Mouse (Mus musculus): ENCODE measurements around the gene Gipc3. TPM values are rescaled to one million over a fixed set of nuclear protein-coding genes. Genes with fewer than 3 reads are reported as not detected.

Gipc3 gene
- total and polyA plus RNA-seq, 2 experiments, result under 0.01 to 0.57 TPM

DNA sequence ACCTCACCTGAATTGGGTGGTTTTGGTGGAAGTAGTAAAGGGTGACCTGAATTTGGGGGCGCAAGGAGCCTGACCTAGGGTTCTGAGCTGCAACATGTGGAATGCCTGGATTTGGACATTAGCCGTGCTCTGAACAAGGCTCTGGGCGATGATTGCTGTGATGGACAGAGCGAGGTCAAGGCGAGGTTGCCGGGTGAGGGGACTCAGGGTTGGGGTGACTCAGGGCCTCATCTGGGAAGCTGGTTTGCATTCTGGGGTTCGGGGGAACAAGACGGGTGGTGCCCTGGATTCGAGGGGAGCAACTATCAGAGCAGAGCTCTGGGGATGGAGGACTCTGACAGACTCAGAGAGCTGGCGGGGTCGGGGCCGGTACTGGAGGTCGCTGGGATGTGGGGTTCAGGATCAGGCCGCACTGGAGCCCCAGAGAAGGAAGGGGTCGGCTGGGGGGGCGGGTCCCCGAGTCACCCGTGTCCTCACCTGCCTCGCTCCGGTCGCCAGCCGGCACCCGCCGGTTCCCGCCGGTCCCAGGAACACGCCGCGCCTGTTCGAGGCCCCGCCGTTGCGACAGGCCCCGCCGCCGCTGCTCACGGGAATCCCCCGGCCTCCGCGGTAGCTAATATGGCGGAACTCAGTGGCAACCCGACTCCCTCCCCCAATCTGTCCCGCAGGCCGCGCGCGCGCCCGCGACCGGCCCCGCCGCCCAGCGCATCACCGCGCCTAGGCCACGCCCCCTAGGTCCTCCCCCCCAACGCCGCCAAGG lies 34.9 kb upstream of the Gipc3 start, which contains the start of gene Fzr1:
Gene Fzr1 (minus strand): TSS at position 724 of the 760 bp plus-strand sequence.
- WGBS, result under 1% methylated on average over 57 of the region's 59 CpGs
- H3K9ac ChIP-seq (ENCODE audit: low read depth, low read length), result peak within 1 kb of the TSS; percentile 90
- H3K4me1 ChIP-seq (ENCODE audit: control insufficient read depth, insufficient read depth, low read length), result peaks cover 10% of the 10 kb centered on the region
- H3K79me2 ChIP-seq (ENCODE audit: control insufficient read depth, insufficient read depth, low read length), result peaks cover 20% of the 10 kb centered on the region; the same call in 1 of the 2 replicates
- TF ChIP-seq POLR2A (IDR thresholded peaks at IDR 0.05; ENCODE audit: extremely low read depth, insufficient read depth, low read length), result peak; percentile 51; the same call in 1 of the 2 replicates
- no peak for TF ChIP-seq CTCF (IDR thresholded peaks at IDR 0.05; ENCODE audit: low read depth, low read length)
- peak within 1 kb of the TSS; percentile 77 for H3K4me3 ChIP-seq (ENCODE audit: insufficient read depth, low read depth, low read length)
- DNase-seq (ENCODE audit: extremely low read depth, low read depth, low spot score), result no peak
- no peaks in the 10 kb centered on the region for H3K36me3 ChIP-seq (ENCODE audit: control insufficient read depth, insufficient read depth, low read length)
- no peaks in the 10 kb centered on the region for H3K27me3 ChIP-seq (ENCODE audit: control insufficient read depth, insufficient read depth, low read length)
- peak within 1 kb of the TSS; percentile 60 for H3K27ac ChIP-seq (replicated peaks; ENCODE audit: insufficient read depth, low read depth, low read length)

DNA sequence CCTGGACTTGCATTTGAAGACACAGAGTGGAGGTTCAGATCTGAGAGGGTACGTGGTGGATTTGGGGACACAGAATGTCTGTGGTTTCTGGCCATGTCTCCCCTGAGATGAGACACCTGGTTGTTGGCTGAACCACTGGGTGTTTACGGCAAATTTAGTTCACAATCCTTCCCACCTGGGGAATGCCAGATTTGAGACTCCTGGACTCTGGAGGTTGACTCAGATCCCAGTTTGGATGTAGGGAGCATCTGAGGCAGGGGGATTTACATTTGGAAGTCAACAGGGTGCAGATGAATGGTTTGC lies 34.2 kb upstream of the Gipc3 start:
- Histone ChIP-seq H3K27ac (replicated peaks; ENCODE audit: insufficient read depth, low read depth, low read length) (no peak overlapping the region), H3K36me3 (ENCODE audit: control insufficient read depth, insufficient read depth, low read length) (no peaks in the 10 kb centered on the region), H3K9ac (ENCODE audit: low read depth, low read length) (no peak overlapping the region), H3K4me1 (ENCODE audit: control insufficient read depth, insufficient read depth, low read length) (peaks cover 10% of the 10 kb centered on the region), H3K27me3 (ENCODE audit: control insufficient read depth, insufficient read depth, low read length) (no peaks in the 10 kb centered on the region), H3K79me2 (ENCODE audit: control insufficient read depth, insufficient read depth, low read length) (peaks cover 20% of the 10 kb centered on the region; the same call in 1 of the 2 replicates), H3K4me3 (ENCODE audit: insufficient read depth, low read depth, low read length) (no peak overlapping the region)
- 55% methylated on average over 2 of the region's 2 CpGs for WGBS
- TF ChIP-seq CTCF (IDR thresholded peaks at IDR 0.05; ENCODE audit: low read depth, low read length) (no peak), POLR2A (IDR thresholded peaks at IDR 0.05; ENCODE audit: extremely low read depth, insufficient read depth, low read length) (no peak)
- no peak for DNase-seq (ENCODE audit: extremely low read depth, low read depth, low spot score)

DNA sequence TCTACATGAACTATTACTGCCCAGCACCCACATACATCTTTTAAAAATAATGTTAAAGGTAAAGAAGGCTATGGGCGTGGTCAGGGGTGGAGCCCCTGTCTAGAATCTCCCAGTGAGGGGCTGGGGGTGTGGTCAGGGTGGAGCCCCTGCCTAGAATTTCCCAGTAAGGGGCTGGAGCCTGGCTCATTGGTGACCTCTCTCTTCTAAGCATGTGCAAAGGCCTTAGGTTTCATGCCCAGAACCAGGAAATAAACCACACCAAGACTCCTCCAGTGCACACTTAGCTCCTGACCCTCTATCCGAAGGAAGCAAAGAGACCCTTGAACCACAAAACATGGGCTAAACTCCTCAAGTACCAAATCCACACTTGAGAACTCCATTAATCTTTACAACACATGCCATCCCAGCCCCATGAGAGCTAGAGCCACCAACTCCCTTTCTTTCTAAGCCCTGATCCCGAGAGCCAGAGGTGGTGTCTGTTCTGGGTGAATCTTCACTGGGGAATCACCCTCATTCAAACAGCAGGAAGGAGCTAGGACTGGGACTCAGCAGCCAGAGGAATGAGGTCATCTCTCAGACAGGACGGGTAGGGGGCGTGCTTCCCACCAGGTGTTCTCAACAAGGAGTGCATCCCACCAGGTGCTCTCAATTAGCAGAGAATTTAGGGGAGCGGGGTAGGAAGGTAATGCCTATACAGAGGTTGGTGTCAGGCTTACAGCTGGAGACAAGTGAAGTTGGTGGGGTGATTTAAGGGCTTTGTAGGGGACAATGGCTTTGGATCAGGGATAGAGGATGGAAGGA lies 33.7 kb upstream of the Gipc3 start:
- H3K79me2 ChIP-seq (ENCODE audit: control insufficient read depth, insufficient read depth, low read length), result peaks cover 20% of the 10 kb centered on the region; the same call in 1 of the 2 replicates
- no peak for DNase-seq (ENCODE audit: extremely low read depth, low read depth, low spot score)
- WGBS, result 72% methylated on average over 6 of the region's 6 CpGs
- no peak overlapping the region for H3K27ac ChIP-seq (replicated peaks; ENCODE audit: insufficient read depth, low read depth, low read length)
- H3K4me3 ChIP-seq (ENCODE audit: insufficient read depth, low read depth, low read length), result no peak overlapping the region
- H3K36me3 ChIP-seq (ENCODE audit: control insufficient read depth, insufficient read depth, low read length), result no peaks in the 10 kb centered on the region
- no peaks in the 10 kb centered on the region for H3K27me3 ChIP-seq (ENCODE audit: control insufficient read depth, insufficient read depth, low read length)
- H3K4me1 ChIP-seq (ENCODE audit: control insufficient read depth, insufficient read depth, low read length), result peaks cover 10% of the 10 kb centered on the region
- no peak overlapping the region for H3K9ac ChIP-seq (ENCODE audit: low read depth, low read length)
- TF ChIP-seq CTCF (IDR thresholded peaks at IDR 0.05; ENCODE audit: low read depth, low read length), result no peak
- no peak for TF ChIP-seq POLR2A (IDR thresholded peaks at IDR 0.05; ENCODE audit: extremely low read depth, insufficient read depth, low read length)

DNA sequence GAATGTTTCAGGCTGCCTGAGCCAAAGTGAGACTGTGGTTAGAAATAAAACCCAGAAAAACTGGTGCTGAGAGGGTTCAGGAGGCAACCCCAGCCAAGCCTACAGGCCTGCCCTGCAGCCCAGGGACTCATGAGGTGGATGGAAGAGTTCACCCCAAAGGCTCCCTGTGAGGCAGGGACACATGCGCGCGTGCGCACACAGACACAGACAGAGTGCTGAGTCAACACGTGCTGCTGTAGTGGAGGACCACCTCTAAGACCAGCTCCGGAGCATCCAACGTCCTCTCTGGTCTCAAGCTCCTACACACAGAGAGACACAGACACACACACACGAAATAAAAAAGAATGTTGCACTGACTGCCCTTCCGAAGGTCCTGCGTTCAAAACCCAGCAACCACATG lies 32.3 kb upstream of the Gipc3 start:
- Histone ChIP-seq H3K27me3 (ENCODE audit: control insufficient read depth, insufficient read depth, low read length) (no peaks in the 10 kb centered on the region), H3K36me3 (ENCODE audit: control insufficient read depth, insufficient read depth, low read length) (no peaks in the 10 kb centered on the region), H3K79me2 (ENCODE audit: control insufficient read depth, insufficient read depth, low read length) (peaks cover 20% of the 10 kb centered on the region; the same call in 1 of the 2 replicates), H3K4me3 (ENCODE audit: insufficient read depth, low read depth, low read length) (no peak overlapping the region), H3K4me1 (ENCODE audit: control insufficient read depth, insufficient read depth, low read length) (peaks cover 10% of the 10 kb centered on the region), H3K9ac (ENCODE audit: low read depth, low read length) (no peak overlapping the region), H3K27ac (replicated peaks; ENCODE audit: insufficient read depth, low read depth, low read length) (no peak overlapping the region)
- DNase-seq (ENCODE audit: extremely low read depth, low read depth, low spot score), result no peak
- 94% methylated on average over 10 of the region's 10 CpGs for WGBS
- no peak for TF ChIP-seq POLR2A (IDR thresholded peaks at IDR 0.05; ENCODE audit: extremely low read depth, insufficient read depth, low read length)
- no peak for TF ChIP-seq CTCF (IDR thresholded peaks at IDR 0.05; ENCODE audit: low read depth, low read length)

DNA sequence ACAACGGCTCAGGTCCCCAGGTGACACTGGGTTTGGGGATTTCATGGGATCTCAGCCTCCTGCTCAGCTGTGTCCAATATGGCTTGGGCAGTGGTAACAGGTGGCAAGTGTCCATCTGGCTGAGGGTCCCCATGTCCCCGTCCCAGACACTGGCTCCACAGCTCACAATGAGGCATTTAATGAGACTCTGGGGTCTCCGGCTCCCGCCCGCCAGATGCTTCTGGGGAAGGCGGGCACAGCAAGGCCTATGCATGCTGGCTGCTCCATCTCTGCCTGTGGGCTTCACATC lies 24.1 kb upstream of the Gipc3 start:
- 97% methylated on average over 6 of the region's 6 CpGs for WGBS

More for the DNA sequence above, 24.1 kb upstream of the Gipc3 start:
- Histone ChIP-seq H3K4me1 (ENCODE audit: control insufficient read depth, insufficient read depth, low read length) (no peaks in the 10 kb centered on the region), H3K4me3 (ENCODE audit: insufficient read depth, low read depth, low read length) (no peak overlapping the region), H3K27ac (replicated peaks; ENCODE audit: insufficient read depth, low read depth, low read length) (no peak overlapping the region), H3K36me3 (ENCODE audit: control insufficient read depth, insufficient read depth, low read length) (no peaks in the 10 kb centered on the region; the same call in 1 of the 2 replicates), H3K79me2 (ENCODE audit: control insufficient read depth, insufficient read depth, low read length) (no peaks in the 10 kb centered on the region), H3K9ac (ENCODE audit: low read depth, low read length) (no peak overlapping the region), H3K27me3 (ENCODE audit: control insufficient read depth, insufficient read depth, low read length) (no peaks in the 10 kb centered on the region)
- no peak for DNase-seq (ENCODE audit: extremely low read depth, low read depth, low spot score)
- no peak for TF ChIP-seq POLR2A (IDR thresholded peaks at IDR 0.05; ENCODE audit: extremely low read depth, insufficient read depth, low read length)
- no peak for TF ChIP-seq CTCF (IDR thresholded peaks at IDR 0.05; ENCODE audit: low read depth, low read length)

Data from liver, adult 2 months (tissue).